Mouse (Mus musculus) liver, embryonic 14.5 days (tissue): Measurements from ENCODE around the gene Zdhhc6.

Experiments used
- CTCF ChIP-seq: IDR thresholded peaks from 2 replicates; pipeline ENCODE4 v1.5.1; 2016; ENCODE audit warnings: antibody characterized with exemption, low read depth, control low read depth
- EP300 ChIP-seq: IDR thresholded peaks from 2 replicates; pipeline ENCODE4 v1.6.1; 2016; ENCODE audit warnings: antibody characterized with exemption, low read depth

- TF ChIP-seq CTCF: no peak
- TF ChIP-seq EP300: 0 out of 2 replicates have a peak, but pooled peaks have one; percentile 15
Measured at GRCm38 (mm10) chr19:55257656-55258375, 58.0 kb downstream of the Zdhhc6 start.
